Mouse (Mus musculus) thymus, adult 2 months (tissue): ENCODE results near the gene Usp49. TPM values are rescaled to one million over a fixed set of nuclear protein-coding genes. Genes with fewer than 3 reads are reported as not detected.
A peak's percentile ranks its signal among the peaks of the same experiment; 100 is the strongest.

Source experiments
- DNase-seq: peaks from one replicate; pipeline ENCODE4 v3.0.0; 2021
- H3K27ac ChIP-seq: fragments of 200-500 bp; 2 replicates; pipeline ENCODE4 v1.5.1; 2012; ENCODE audit warnings: low read length, control low read depth; ENCODE audit not compliant: control insufficient read depth, insufficient read depth
- H3K27me3 ChIP-seq: fragments of 200-500 bp; 2 replicates; pipeline ENCODE4 v1.6.1; 2012; ENCODE audit warnings: mild to moderate bottlenecking, low read length, moderate library complexity, mixed read lengths; ENCODE audit not compliant: control insufficient read depth, insufficient read depth
- H3K36me3 ChIP-seq: fragments of 200-500 bp; 2 replicates; pipeline ENCODE4 v1.6.1; 2012; ENCODE audit warnings: mild to moderate bottlenecking, low read length, moderate library complexity; ENCODE audit not compliant: control insufficient read depth, insufficient read depth
- H3K4me1 ChIP-seq: fragments of 200-500 bp; replicated peaks from 2 replicates; pipeline ENCODE4 v1.6.1; 2012; ENCODE audit warnings: low read length; ENCODE audit not compliant: control insufficient read depth, insufficient read depth
- H3K4me3 ChIP-seq: fragments of 200-500 bp; 2 replicates; pipeline ENCODE4 v1.5.1; 2012; ENCODE audit warnings: mild to moderate bottlenecking, low read length, control low read depth, moderate library complexity; ENCODE audit not compliant: control insufficient read depth, insufficient read depth
- CTCF ChIP-seq: fragments of 200-500 bp; IDR thresholded peaks from 2 replicates; pipeline ENCODE4 v1.5.1; 2012; ENCODE audit warnings: mild to moderate bottlenecking, control low read depth, low read length, moderate library complexity, borderline replicate concordance; ENCODE audit not compliant: control insufficient read depth, poor library complexity, insufficient read depth; ENCODE audit errors: extremely low read depth
- POLR2A ChIP-seq: fragments of 200-500 bp; IDR thresholded peaks from 2 replicates; pipeline ENCODE4 v1.6.1; 2012; ENCODE audit warnings: mild to moderate bottlenecking, low read length, control low read depth, moderate library complexity; ENCODE audit not compliant: control insufficient read depth, poor library complexity, insufficient read depth; ENCODE audit errors: extremely low read depth
- WGBS: fragments of 180-500 bp; shearing (Covaris S2); methylation state at CpG from one replicate; pipeline ENCODE4 v1.1.7; 2018; 5-methylcytosine and 5-hydroxymethylcytosine counted together
- polyA plus RNA-seq: library from polyadenylated mRNA; depleted of rRNA; stranded (reverse); fragments of >200 nt; gene quantifications from 2 replicates; pipeline ENCODE4 v1.2.3, GENCODE M21; 2012

Usp49 gene
- polyA plus RNA-seq, 1 experiment, result 12.5 TPM

GRCm38 (mm10) chr17:47594183-47594968 is 36.1 kb upstream of the Usp49 start:
- 1% methylated on average over 43 of the region's 43 CpGs for WGBS
- H3K27ac ChIP-seq, result peak overlapping the region; percentile 94
- DNase-seq, result peak; percentile 81
- TF ChIP-seq CTCF (no peak), POLR2A (no peak)
- H3K4me1 ChIP-seq, result peaks cover 51% of the 10 kb centered on the region
- peaks cover 45% of the 10 kb centered on the region for H3K36me3 ChIP-seq
- H3K4me3 ChIP-seq, result peak overlapping the region; percentile 92
- H3K27me3 ChIP-seq, result no peaks in the 10 kb centered on the region

DNA sequence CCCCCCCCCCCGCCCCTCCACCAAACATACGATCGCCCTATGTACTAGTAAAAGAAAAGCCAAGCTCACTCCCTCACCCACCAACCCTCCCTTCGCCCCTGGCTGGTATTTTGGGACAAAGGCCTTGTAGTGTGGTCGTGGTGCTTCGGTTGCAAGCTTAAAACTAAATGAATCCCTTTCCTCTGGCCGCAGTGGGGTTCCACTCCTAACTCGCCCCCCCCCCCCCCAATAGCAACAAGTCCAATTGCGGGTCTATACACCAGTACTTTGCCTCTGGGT is 35.6 kb upstream of the Usp49 start:
- TF ChIP-seq POLR2A, result no peak
- no peak for TF ChIP-seq CTCF
- WGBS, result 6% methylated on average over 9 of the region's 9 CpGs
- no peak for DNase-seq
- Histone ChIP-seq H3K27ac (peak overlapping the region; percentile 94), H3K4me1 (peaks cover 57% of the 10 kb centered on the region), H3K27me3 (no peaks in the 10 kb centered on the region), H3K36me3 (peaks cover 51% of the 10 kb centered on the region), H3K4me3 (peak overlapping the region; percentile 92)

GRCm38 (mm10) chr17:47595248-47596161 is 35.0 kb upstream of the Usp49 start:
- Histone ChIP-seq H3K27ac (peak overlapping the region; percentile 94), H3K4me3 (peak overlapping the region; percentile 92), H3K27me3 (no peaks in the 10 kb centered on the region), H3K36me3 (peaks cover 51% of the 10 kb centered on the region), H3K4me1 (peaks cover 61% of the 10 kb centered on the region)
- WGBS, result 3% methylated on average over 21 of the region's 21 CpGs
- TF ChIP-seq CTCF, result no peak
- TF ChIP-seq POLR2A, result peak; percentile 64
- DNase-seq, result peak; percentile 73

DNA sequence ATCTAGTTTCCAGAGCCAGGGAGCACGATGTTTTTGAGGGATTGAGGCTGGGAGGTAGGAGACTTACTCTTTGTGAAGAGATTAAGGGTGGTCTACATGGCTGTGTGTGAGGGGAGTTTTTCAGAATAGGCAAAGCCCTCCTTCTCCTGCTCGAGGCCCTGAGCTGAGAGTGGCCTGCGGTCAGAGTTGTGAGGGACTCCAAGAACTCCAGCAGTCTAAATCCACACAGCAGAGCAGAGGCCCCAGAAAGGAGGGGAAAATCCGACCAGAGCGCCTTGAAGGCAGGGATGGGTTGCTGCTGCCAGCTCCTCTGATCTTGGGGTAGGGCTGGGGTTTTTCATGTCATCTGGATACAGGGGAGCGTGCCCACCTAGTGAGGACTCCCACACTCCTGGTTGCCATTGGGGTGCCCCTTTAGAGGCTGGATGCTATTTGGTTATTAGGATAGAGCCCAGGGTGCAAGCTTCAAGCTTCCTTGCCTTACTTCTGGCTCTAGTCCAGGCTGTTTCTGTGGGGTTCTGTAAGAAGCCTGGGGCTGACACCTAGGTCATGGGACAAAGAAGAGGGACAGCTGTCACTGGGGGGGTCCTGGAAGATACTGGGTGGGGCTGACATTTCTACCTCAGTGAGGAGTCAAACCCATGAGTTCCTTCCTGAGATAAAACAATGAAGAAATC is 34.2 kb upstream of the Usp49 start:
- no peak for DNase-seq
- H3K4me3 ChIP-seq, result peak overlapping the region; percentile 92

GRCm38 (mm10) chr17:47596839-47597164 is 33.7 kb upstream of the Usp49 start:
- H3K4me1 ChIP-seq, result peaks cover 74% of the 10 kb centered on the region
- no peak for DNase-seq
- no peaks in the 10 kb centered on the region for H3K27me3 ChIP-seq
- 72% methylated on average over 5 of the region's 5 CpGs for WGBS
- TF ChIP-seq POLR2A, result no peak
- no peak for TF ChIP-seq CTCF
- H3K36me3 ChIP-seq, result peaks cover 58% of the 10 kb centered on the region
- H3K27ac ChIP-seq, result peak overlapping the region; percentile 94
- peak overlapping the region; percentile 92 for H3K4me3 ChIP-seq

More for the DNA sequence above, 34.2 kb upstream of the Usp49 start:
- Histone ChIP-seq H3K36me3 (peaks cover 53% of the 10 kb centered on the region), H3K27ac (peak overlapping the region; percentile 94), H3K27me3 (no peaks in the 10 kb centered on the region), H3K4me1 (peaks cover 69% of the 10 kb centered on the region)
- 63% methylated on average over 6 of the region's 6 CpGs for WGBS
- TF ChIP-seq POLR2A (no peak), CTCF (no peak)

DNA sequence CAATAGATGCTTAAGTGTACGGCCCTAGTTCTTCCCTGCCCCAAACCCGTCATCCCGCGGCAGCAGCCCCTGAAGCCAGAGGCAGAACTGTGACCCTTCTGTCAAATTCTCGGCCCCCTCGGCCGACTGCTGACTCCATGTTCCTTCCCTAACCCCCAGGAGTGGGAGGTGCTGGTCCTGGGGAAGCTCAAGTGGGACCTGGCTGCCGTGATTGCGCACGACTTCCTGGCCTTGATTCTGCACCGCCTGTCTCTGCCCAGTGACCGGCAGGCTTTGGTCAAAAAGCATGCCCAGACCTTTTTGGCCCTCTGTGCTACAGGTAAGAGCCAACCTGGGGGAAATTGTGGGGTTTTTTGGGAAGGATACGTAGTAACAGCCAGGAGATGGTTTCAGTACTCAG is 33.2 kb upstream of the Usp49 start:
- Histone ChIP-seq H3K4me1 (peaks cover 74% of the 10 kb centered on the region), H3K4me3 (peak overlapping the region; percentile 92), H3K27me3 (no peaks in the 10 kb centered on the region), H3K27ac (peak overlapping the region; percentile 94), H3K36me3 (peaks cover 62% of the 10 kb centered on the region)
- 88% methylated on average over 13 of the region's 13 CpGs for WGBS
- peak; percentile 35 for DNase-seq
- no peak for TF ChIP-seq POLR2A
- TF ChIP-seq CTCF, result no peak
